Mouse (Mus musculus) heart, embryonic 11.5 days (tissue): Measurements from ENCODE around the gene Arxes2. TPM values are rescaled to one million over a fixed set of nuclear protein-coding genes. Genes with fewer than 3 reads are reported as not detected.
"Not testable (repeated sequence)": the region's sequence is repeated elsewhere in the genome, so short reads cannot be mapped to it uniquely, and the experiment has no call there.

ENCODE experiments used
- ATAC-seq: fragments of 200-750 bp; cut with Nextera tagmentation; replicated peaks from 2 replicates; pipeline ENCODE4 v1.8.0; 2017; ENCODE audit warnings: moderate library complexity; ENCODE audit not compliant: insufficient number of reproducible peaks, low FRiP score, low TSS enrichment
- H3K27ac ChIP-seq: fragments of 300-500 bp; sonication (generic); 2 replicates; pipeline ENCODE4 v1.5.1; 2014; ENCODE audit warnings: mild to moderate bottlenecking, low read depth, low read length
- H3K27me3 ChIP-seq: fragments of 300-500 bp; sonication (generic); 2 replicates; pipeline ENCODE4 v1.6.1; 2014; ENCODE audit warnings: mild to moderate bottlenecking, low read length, mixed read lengths; ENCODE audit not compliant: control insufficient read depth, insufficient read depth
- H3K36me3 ChIP-seq: fragments of 300-500 bp; sonication (generic); 2 replicates; pipeline ENCODE4 v1.6.1; 2014; ENCODE audit warnings: mild to moderate bottlenecking, low read length, moderate library complexity, mixed read lengths; ENCODE audit not compliant: control insufficient read depth, insufficient read depth
- H3K4me1 ChIP-seq: fragments of 300-500 bp; sonication (generic); 2 replicates; pipeline ENCODE4 v1.6.1; 2014; ENCODE audit warnings: low read length; ENCODE audit not compliant: control insufficient read depth, insufficient read depth
- H3K4me2 ChIP-seq: fragments of 300-500 bp; sonication (generic); 2 replicates; pipeline ENCODE4 v1.6.1; 2014; ENCODE audit warnings: mild to moderate bottlenecking, moderate library complexity
- H3K4me3 ChIP-seq: fragments of 300-500 bp; sonication (generic); 2 replicates; pipeline ENCODE4 v1.5.1; 2014; ENCODE audit warnings: low read depth, low read length
- H3K9ac ChIP-seq: fragments of 300-500 bp; sonication (generic); 2 replicates; pipeline ENCODE4 v1.6.1; 2014; ENCODE audit warnings: mild to moderate bottlenecking, low read depth, low read length, moderate library complexity
- H3K9me3 ChIP-seq: fragments of 300-500 bp; sonication (generic); replicated peaks from 2 replicates; pipeline ENCODE4 v1.6.1; 2016; ENCODE audit warnings: low read length; ENCODE audit not compliant: control insufficient read depth
- WGBS: fragments of 180-500 bp; shearing (Covaris S2); extraction: QIAGEN DNeasy Blood & Tissue Kit; methylation state at CpG from one replicate; pipeline ENCODE4 v1.1.7; 2014; ENCODE audit not compliant: insufficient replicate concordance; 5-methylcytosine and 5-hydroxymethylcytosine counted together
- polyA plus RNA-seq: library from polyadenylated mRNA; unstranded; fragments of >200 nt; fragmentation: Nextera tagmentation; extraction: Ambion mirVana; gene quantifications from 2 replicates; pipeline ENCODE4 v1.2.1, GENCODE M21; 2014

Arxes2 gene
- polyA plus RNA-seq, 1 experiment from 2014 or later, result 91.8 TPM

GRCm38 (mm10) chrX:135963629-135964028, 30.0 kb upstream of the Arxes2 start:
- Histone ChIP-seq H3K9me3 (no peaks in the 10 kb centered on the region), H3K27ac (no peak overlapping the region), H3K4me2 (no peak overlapping the region), H3K9ac (no peak overlapping the region), H3K4me1 (no peaks in the 10 kb centered on the region), H3K36me3 (no peaks in the 10 kb centered on the region), H3K4me3 (no peak overlapping the region), H3K27me3 (no peaks in the 10 kb centered on the region)
- 19% methylated on average over 3 of the region's 3 CpGs for WGBS
- no peak for ATAC-seq

GRCm38 (mm10) chrX:135973597-135974423, 19.8 kb upstream of the Arxes2 start:
- no peak overlapping the region for H3K9ac ChIP-seq
- H3K36me3 ChIP-seq, result no peaks in the 10 kb centered on the region
- no peak for ATAC-seq
- H3K27ac ChIP-seq, result no peak overlapping the region
- no peaks in the 10 kb centered on the region for H3K27me3 ChIP-seq
- no peak overlapping the region for H3K4me2 ChIP-seq
- WGBS, result 65% methylated on average over 10 of the region's 10 CpGs
- H3K9me3 ChIP-seq, result no peaks in the 10 kb centered on the region; the same call in 1 of the 2 replicates
- H3K4me3 ChIP-seq, result no peak overlapping the region
- H3K4me1 ChIP-seq, result no peaks in the 10 kb centered on the region

GRCm38 (mm10) chrX:135974424-135975225, 19.0 kb upstream of the Arxes2 start:
- Histone ChIP-seq H3K9me3 (no peaks in the 10 kb centered on the region; the same call in 1 of the 2 replicates), H3K4me1 (no peaks in the 10 kb centered on the region), H3K4me3 (no peak overlapping the region), H3K27ac (no peak overlapping the region), H3K27me3 (no peaks in the 10 kb centered on the region), H3K4me2 (no peak overlapping the region; the same call in 1 of the 2 replicates), H3K9ac (no peak overlapping the region), H3K36me3 (no peaks in the 10 kb centered on the region)
- no peak for ATAC-seq
- 55% methylated on average over 20 of the region's 20 CpGs for WGBS

GRCm38 (mm10) chrX:135975226-135975552, 18.4 kb upstream of the Arxes2 start:
- WGBS, result 19% methylated on average over 8 of the region's 8 CpGs
- Histone ChIP-seq H3K4me3 (no peak overlapping the region), H3K4me1 (no peaks in the 10 kb centered on the region), H3K36me3 (no peaks in the 10 kb centered on the region), H3K27ac (no peak overlapping the region), H3K4me2 (no peak overlapping the region; the same call in 1 of the 2 replicates), H3K9ac (no peak overlapping the region), H3K27me3 (no peaks in the 10 kb centered on the region), H3K9me3 (no peaks in the 10 kb centered on the region; the same call in 1 of the 2 replicates)
- ATAC-seq, result no peak

- no peaks in the 10 kb centered on the region for H3K9me3 ChIP-seq
- ATAC-seq, result no peak
- H3K27ac ChIP-seq, result no peak overlapping the region
- no peak overlapping the region for H3K9ac ChIP-seq
- no peaks in the 10 kb centered on the region for H3K36me3 ChIP-seq
- no peak overlapping the region for H3K4me3 ChIP-seq
- 64% methylated on average over 6 of the region's 6 CpGs for WGBS
- no peaks in the 10 kb centered on the region for H3K27me3 ChIP-seq
- no peaks in the 10 kb centered on the region for H3K4me1 ChIP-seq
- no peak overlapping the region for H3K4me2 ChIP-seq
These were observed 8.9 kb upstream of the Arxes2 start for GRCm38 (mm10) chrX:135984539-135985260.

GRCm38 (mm10) chrX:135986267-135986666, 7.4 kb upstream of the Arxes2 start:
- H3K4me3 ChIP-seq, result no peak overlapping the region
- no peaks in the 10 kb centered on the region for H3K4me1 ChIP-seq
- no peak for ATAC-seq
- H3K27me3 ChIP-seq, result no peaks in the 10 kb centered on the region
- H3K27ac ChIP-seq, result no peak overlapping the region
- no peaks in the 10 kb centered on the region for H3K9me3 ChIP-seq
- no peak overlapping the region for H3K9ac ChIP-seq
- H3K36me3 ChIP-seq, result no peaks in the 10 kb centered on the region
- 78% methylated on average over 3 of the region's 3 CpGs for WGBS
- no peak overlapping the region for H3K4me2 ChIP-seq

- Histone ChIP-seq H3K36me3 (no peaks in the 10 kb centered on the region), H3K27ac (no peak overlapping the region), H3K9me3 (no peaks in the 10 kb centered on the region), H3K4me1 (no peaks in the 10 kb centered on the region), H3K4me2 (no peak overlapping the region), H3K9ac (no peak overlapping the region), H3K27me3 (no peaks in the 10 kb centered on the region), H3K4me3 (no peak overlapping the region)
- WGBS, result 59% methylated on average over 2 of the region's 2 CpGs
- no peak for ATAC-seq
These were observed 3.0 kb upstream of the Arxes2 start for GRCm38 (mm10) chrX:135990661-135991060.

GRCm38 (mm10) chrX:135993192-135993594, 431 bp upstream of the Arxes2 start:
- H3K4me2 ChIP-seq, H3K4me3 ChIP-seq, H3K36me3 ChIP-seq, H3K27me3 ChIP-seq, H3K27ac ChIP-seq, H3K4me1 ChIP-seq, H3K9me3 ChIP-seq, H3K9ac ChIP-seq: not testable (repeated sequence)
- peak; percentile 84 for ATAC-seq
- WGBS, result 52% methylated on average over 2 of the region's 3 CpGs
